Mouse (Mus musculus): ENCODE results near the gene Unc119b. TPM values are rescaled to one million over a fixed set of nuclear protein-coding genes. Genes with fewer than 3 reads are reported as not detected.

The Unc119b gene
- polyA plus RNA-seq, 1 experiment from 2014 or later, result 46.8 TPM

GRCm38 (mm10) chr5:115099530-115099929, 35.2 kb downstream of the Unc119b start:
- peaks cover 13% of the 10 kb centered on the region for H3K36me3 ChIP-seq (ENCODE audit: control insufficient read depth, insufficient read depth, low read length)
- no peak overlapping the region for H3K4me3 ChIP-seq (ENCODE audit: low read depth, low read length)
- ATAC-seq (ENCODE audit: low FRiP score) (no peak), DNase-seq (ENCODE audit: low spot score) (no peak)
- H3K4me1 ChIP-seq (replicated peaks; ENCODE audit: control insufficient read depth, insufficient read depth, low read length), result no peaks in the 10 kb centered on the region
- no peak overlapping the region for H3K9ac ChIP-seq (ENCODE audit: low read depth, low read length)
- WGBS, result 90% methylated on average over 5 of the region's 5 CpGs
- no peaks in the 10 kb centered on the region for H3K9me3 ChIP-seq (ENCODE audit: control insufficient read depth, low read length)
- H3K27ac ChIP-seq (ENCODE audit: low read depth, low read length), result no peak overlapping the region
- H3K27me3 ChIP-seq (ENCODE audit: control insufficient read depth, insufficient read depth, low read length), result no peaks in the 10 kb centered on the region
- no peak overlapping the region for H3K4me2 ChIP-seq (replicated peaks; ENCODE audit: low read depth, low read length)

GRCm38 (mm10) chr5:115098195-115098594, 36.6 kb downstream of the Unc119b start, which contains the start of gene Gm10401:
Gene Gm10401 (minus strand): TSS chr5:115098295.
- Histone ChIP-seq H3K4me3 (ENCODE audit: low read depth, low read length) (no peak within 1 kb of the TSS), H3K9me3 (ENCODE audit: control insufficient read depth, low read length) (no peaks in the 10 kb centered on the region), H3K9ac (ENCODE audit: low read depth, low read length) (no peak within 1 kb of the TSS), H3K4me2 (replicated peaks; ENCODE audit: low read depth, low read length) (no peak within 1 kb of the TSS), H3K36me3 (ENCODE audit: control insufficient read depth, insufficient read depth, low read length) (peaks cover 13% of the 10 kb centered on the region), H3K27me3 (ENCODE audit: control insufficient read depth, insufficient read depth, low read length) (no peaks in the 10 kb centered on the region), H3K4me1 (replicated peaks; ENCODE audit: control insufficient read depth, insufficient read depth, low read length) (no peaks in the 10 kb centered on the region), H3K27ac (ENCODE audit: low read depth, low read length) (no peak within 1 kb of the TSS)
- WGBS, result 94% methylated on average over 8 of the region's 8 CpGs
- ATAC-seq (ENCODE audit: low FRiP score) (no peak), DNase-seq (ENCODE audit: low spot score) (no peak)

DNA sequence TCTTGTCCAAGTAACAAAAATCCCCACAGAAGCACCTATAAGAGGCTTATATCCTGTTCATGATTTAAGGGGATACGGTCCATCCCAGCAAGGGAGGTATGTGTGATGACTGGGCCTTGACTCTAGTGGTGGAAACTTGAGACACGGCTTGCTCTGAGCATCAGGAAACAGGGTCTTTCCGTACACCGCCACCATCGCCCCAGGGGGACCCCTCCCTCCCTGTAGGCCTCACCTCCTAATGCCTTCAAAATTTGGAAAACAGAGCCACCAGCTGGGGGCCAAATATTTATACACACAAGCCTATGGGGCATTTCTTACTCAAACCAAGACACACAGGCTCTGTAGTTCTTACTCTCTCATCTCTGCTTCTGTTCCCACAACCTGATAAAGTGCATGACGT, 43.0 kb downstream of the Unc119b start:
- no peak overlapping the region for H3K27ac ChIP-seq (ENCODE audit: low read depth, low read length)
- DNase-seq (ENCODE audit: low spot score) (no peak), ATAC-seq (ENCODE audit: low FRiP score) (no peak)
- no peak overlapping the region for H3K4me2 ChIP-seq (replicated peaks; ENCODE audit: low read depth, low read length)
- WGBS, result 91% methylated on average over 6 of the region's 6 CpGs
- H3K4me1 ChIP-seq (replicated peaks; ENCODE audit: control insufficient read depth, insufficient read depth, low read length), result no peaks in the 10 kb centered on the region
- H3K4me3 ChIP-seq (ENCODE audit: low read depth, low read length), result no peak overlapping the region
- H3K36me3 ChIP-seq (ENCODE audit: control insufficient read depth, insufficient read depth, low read length), result peaks cover 31% of the 10 kb centered on the region
- H3K9ac ChIP-seq (ENCODE audit: low read depth, low read length), result no peak overlapping the region
- H3K9me3 ChIP-seq (ENCODE audit: control insufficient read depth, low read length), result no peaks in the 10 kb centered on the region
- no peaks in the 10 kb centered on the region for H3K27me3 ChIP-seq (ENCODE audit: control insufficient read depth, insufficient read depth, low read length)

DNA sequence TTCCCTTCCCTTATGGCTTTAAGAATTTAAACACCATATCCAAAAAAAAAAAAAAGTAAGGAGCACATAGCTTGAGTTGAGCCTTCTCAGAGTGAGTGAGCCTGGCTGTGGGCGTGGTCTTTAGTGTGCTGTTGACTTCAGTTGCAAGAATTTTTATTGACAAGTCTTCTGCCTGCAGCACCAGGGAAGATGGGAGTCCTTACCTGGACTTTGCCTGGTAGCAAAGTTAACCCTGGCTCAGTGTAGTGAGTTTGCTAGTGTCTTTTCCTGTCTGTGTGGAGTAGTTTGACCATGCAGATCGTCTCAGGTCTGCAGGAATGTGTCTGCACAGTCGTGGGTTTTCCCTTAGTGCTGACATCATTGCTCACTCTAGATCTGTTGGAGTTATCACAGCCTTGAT, 43.8 kb downstream of the Unc119b start:
- 87% methylated on average over 3 of the region's 3 CpGs for WGBS
- DNase-seq (ENCODE audit: low spot score), result no peak
- Histone ChIP-seq H3K4me1 (replicated peaks; ENCODE audit: control insufficient read depth, insufficient read depth, low read length) (no peaks in the 10 kb centered on the region), H3K9ac (ENCODE audit: low read depth, low read length) (no peak overlapping the region), H3K4me2 (replicated peaks; ENCODE audit: low read depth, low read length) (no peak overlapping the region), H3K27me3 (ENCODE audit: control insufficient read depth, insufficient read depth, low read length) (no peaks in the 10 kb centered on the region), H3K36me3 (ENCODE audit: control insufficient read depth, insufficient read depth, low read length) (peaks cover 31% of the 10 kb centered on the region), H3K27ac (ENCODE audit: low read depth, low read length) (no peak overlapping the region), H3K9me3 (ENCODE audit: control insufficient read depth, low read length) (no peaks in the 10 kb centered on the region), H3K4me3 (ENCODE audit: low read depth, low read length) (no peak overlapping the region)
- ATAC-seq (ENCODE audit: low FRiP score), result no peak

GRCm38 (mm10) chr5:115089592-115090268, 45.0 kb downstream of the Unc119b start:
- no peak for DNase-seq (ENCODE audit: low spot score)
- WGBS, result 97% methylated on average over 5 of the region's 5 CpGs
- H3K4me3 ChIP-seq (ENCODE audit: low read depth, low read length), result no peak overlapping the region
- H3K9me3 ChIP-seq (ENCODE audit: control insufficient read depth, low read length), result no peaks in the 10 kb centered on the region
- no peak overlapping the region for H3K4me2 ChIP-seq (replicated peaks; ENCODE audit: low read depth, low read length)
- ATAC-seq (ENCODE audit: low FRiP score), result no peak
- H3K27ac ChIP-seq (ENCODE audit: low read depth, low read length), result no peak overlapping the region
- peaks cover 25% of the 10 kb centered on the region for H3K36me3 ChIP-seq (ENCODE audit: control insufficient read depth, insufficient read depth, low read length)
- no peaks in the 10 kb centered on the region for H3K4me1 ChIP-seq (replicated peaks; ENCODE audit: control insufficient read depth, insufficient read depth, low read length)
- H3K27me3 ChIP-seq (ENCODE audit: control insufficient read depth, insufficient read depth, low read length), result no peaks in the 10 kb centered on the region
- no peak overlapping the region for H3K9ac ChIP-seq (ENCODE audit: low read depth, low read length)

DNA sequence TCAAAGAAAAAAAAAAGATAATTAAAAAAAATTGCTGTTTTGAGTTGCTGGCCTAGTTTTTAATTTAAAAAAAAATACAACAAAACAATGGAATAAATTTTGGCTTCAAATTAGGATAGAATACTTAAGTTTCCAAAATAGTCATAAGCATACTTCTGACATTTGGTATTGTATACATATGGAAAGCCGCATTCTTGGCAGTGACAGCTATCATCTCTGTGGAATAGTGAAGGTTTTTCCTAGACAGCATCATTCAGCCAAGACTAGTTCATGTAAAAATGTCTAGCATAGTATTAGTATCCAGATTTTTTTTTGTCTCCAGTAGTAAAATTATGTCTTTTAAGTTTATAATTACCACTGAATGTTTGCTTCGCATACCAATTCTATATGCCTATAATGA, 49.1 kb downstream of the Unc119b start:
- WGBS, result 96% methylated on average over 2 of the region's 2 CpGs
- peaks cover 26% of the 10 kb centered on the region for H3K36me3 ChIP-seq (ENCODE audit: control insufficient read depth, insufficient read depth, low read length)
- no peak overlapping the region for H3K4me3 ChIP-seq (ENCODE audit: low read depth, low read length)
- no peaks in the 10 kb centered on the region for H3K4me1 ChIP-seq (replicated peaks; ENCODE audit: control insufficient read depth, insufficient read depth, low read length)
- no peak for ATAC-seq (ENCODE audit: low FRiP score)
- no peak overlapping the region for H3K27ac ChIP-seq (ENCODE audit: low read depth, low read length)
- no peaks in the 10 kb centered on the region for H3K9me3 ChIP-seq (ENCODE audit: control insufficient read depth, low read length)
- H3K4me2 ChIP-seq (replicated peaks; ENCODE audit: low read depth, low read length), result no peak overlapping the region
- H3K27me3 ChIP-seq (ENCODE audit: control insufficient read depth, insufficient read depth, low read length), result no peaks in the 10 kb centered on the region
- no peak for DNase-seq (ENCODE audit: low spot score)
- no peak overlapping the region for H3K9ac ChIP-seq (ENCODE audit: low read depth, low read length)

DNA sequence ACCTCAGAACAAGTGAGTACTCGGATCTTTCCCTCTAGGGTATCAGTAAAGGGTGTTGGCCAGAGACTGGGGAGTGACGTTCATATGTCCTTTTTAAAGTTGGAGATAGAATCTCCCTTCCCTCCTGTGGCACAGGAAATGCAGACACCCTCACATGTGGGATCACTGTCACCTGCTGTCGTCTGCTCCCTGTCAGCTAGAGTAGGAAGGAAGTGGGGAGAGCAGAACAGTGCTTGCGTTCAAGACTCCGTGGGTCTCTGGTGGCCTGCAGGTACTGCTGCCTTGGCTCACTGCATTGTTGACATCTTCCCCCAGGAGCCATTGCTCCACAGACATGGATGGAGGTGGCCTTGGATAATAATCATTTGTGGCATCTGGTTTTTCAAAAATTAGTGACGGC, 51.3 kb downstream of the Unc119b start:
- H3K36me3 ChIP-seq (ENCODE audit: control insufficient read depth, insufficient read depth, low read length), result peaks cover 11% of the 10 kb centered on the region
- 92% methylated on average over 6 of the region's 6 CpGs for WGBS
- no peak for DNase-seq (ENCODE audit: low spot score)

DNA sequence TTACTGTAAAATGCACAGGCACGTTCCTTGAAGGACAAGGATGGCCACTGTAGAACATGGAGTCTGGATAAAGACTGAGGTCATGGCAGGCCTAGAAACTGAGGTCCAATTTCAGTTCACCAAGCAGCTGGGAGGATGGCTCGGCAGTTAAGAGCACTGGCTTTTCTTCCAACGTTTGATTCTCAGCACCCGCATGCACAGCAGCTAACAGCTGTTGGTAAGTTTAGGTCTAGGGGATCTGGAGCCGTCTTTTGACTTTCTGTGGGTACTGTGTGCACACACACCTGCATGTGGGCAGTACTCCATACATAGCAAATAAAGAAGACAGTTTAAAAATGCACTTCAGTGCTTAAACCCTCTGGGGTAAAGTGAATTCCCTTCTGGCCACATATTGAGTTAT, 53.1 kb downstream of the Unc119b start:
- H3K4me3 ChIP-seq (ENCODE audit: low read depth, low read length), result no peak overlapping the region
- H3K27ac ChIP-seq (ENCODE audit: low read depth, low read length), result no peak overlapping the region
- H3K9ac ChIP-seq (ENCODE audit: low read depth, low read length), result no peak overlapping the region
- H3K27me3 ChIP-seq (ENCODE audit: control insufficient read depth, insufficient read depth, low read length), result no peaks in the 10 kb centered on the region
- no peak overlapping the region for H3K4me2 ChIP-seq (replicated peaks; ENCODE audit: low read depth, low read length)
- peaks cover 5% of the 10 kb centered on the region; the same call in 1 of the 2 replicates for H3K36me3 ChIP-seq (ENCODE audit: control insufficient read depth, insufficient read depth, low read length)
- DNase-seq (ENCODE audit: low spot score), result no peak
- no peaks in the 10 kb centered on the region for H3K9me3 ChIP-seq (ENCODE audit: control insufficient read depth, low read length)
- H3K4me1 ChIP-seq (replicated peaks; ENCODE audit: control insufficient read depth, insufficient read depth, low read length), result no peaks in the 10 kb centered on the region
- no peak for ATAC-seq (ENCODE audit: low FRiP score)
- 89% methylated on average over 5 of the region's 5 CpGs for WGBS

More for the DNA sequence above, 51.3 kb downstream of the Unc119b start:
- Histone ChIP-seq H3K9ac (ENCODE audit: low read depth, low read length) (no peak overlapping the region), H3K4me2 (replicated peaks; ENCODE audit: low read depth, low read length) (no peak overlapping the region), H3K27me3 (ENCODE audit: control insufficient read depth, insufficient read depth, low read length) (no peaks in the 10 kb centered on the region), H3K4me3 (ENCODE audit: low read depth, low read length) (no peak overlapping the region), H3K27ac (ENCODE audit: low read depth, low read length) (no peak overlapping the region), H3K9me3 (ENCODE audit: control insufficient read depth, low read length) (no peaks in the 10 kb centered on the region), H3K4me1 (replicated peaks; ENCODE audit: control insufficient read depth, insufficient read depth, low read length) (no peaks in the 10 kb centered on the region)
- ATAC-seq (ENCODE audit: low FRiP score), result no peak

- no peak overlapping the region for H3K27ac ChIP-seq (ENCODE audit: low read depth, low read length)
- H3K4me1 ChIP-seq (replicated peaks; ENCODE audit: control insufficient read depth, insufficient read depth, low read length), result no peaks in the 10 kb centered on the region
- no peak overlapping the region for H3K4me3 ChIP-seq (ENCODE audit: low read depth, low read length)
- ATAC-seq (ENCODE audit: low FRiP score), result no peak
- H3K4me2 ChIP-seq (replicated peaks; ENCODE audit: low read depth, low read length), result no peak overlapping the region
- H3K27me3 ChIP-seq (ENCODE audit: control insufficient read depth, insufficient read depth, low read length), result no peaks in the 10 kb centered on the region
- DNase-seq (ENCODE audit: low spot score), result peak; percentile 68
- no peak overlapping the region for H3K9ac ChIP-seq (ENCODE audit: low read depth, low read length)
- H3K9me3 ChIP-seq (ENCODE audit: control insufficient read depth, low read length), result no peaks in the 10 kb centered on the region
- 59% methylated on average over 5 of the region's 5 CpGs for WGBS
- H3K36me3 ChIP-seq (ENCODE audit: control insufficient read depth, insufficient read depth, low read length), result no peaks in the 10 kb centered on the region
Measured at GRCm38 (mm10) chr5:115076144-115076901, 58.5 kb downstream of the Unc119b start.
